10 mouse cellular contexts compared by ENCODE assay signal in the genomic region with DNA sequence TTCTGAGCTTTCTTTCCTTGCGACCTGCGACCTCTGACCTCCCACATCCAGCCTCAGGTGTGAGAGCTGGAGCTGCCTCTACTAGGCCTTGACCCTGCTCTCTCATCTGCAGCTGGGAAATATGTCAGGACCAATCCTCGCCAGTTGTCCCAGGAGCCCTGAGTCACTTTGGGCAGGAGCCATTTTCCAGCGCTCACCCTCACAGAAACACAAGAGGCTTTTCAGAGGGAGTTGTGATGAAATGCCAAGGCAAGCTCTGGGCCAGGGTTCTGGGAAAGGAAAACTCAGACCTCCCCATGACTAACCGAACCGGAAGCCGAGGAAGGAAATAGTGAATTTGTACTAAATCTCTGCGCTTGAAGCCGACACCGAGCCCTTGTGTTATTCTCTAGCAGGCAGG. TPM values are rescaled to one million over a fixed set of nuclear protein-coding genes. Genes with fewer than 3 reads are reported as not detected.
A peak's percentile ranks its signal among the peaks of the same experiment; 100 is the strongest.
DNase-seq lines count a peak whose midpoint lies in the region; ATAC-seq and TF ChIP-seq lines count a peak whose summit lies in the region.
"Had no signal": no experiment of that assay in that cellular context is flagged by ENCODE, and none has a peak within 500 bp of the region (broad histone marks: within the 10 kb centered on the region; RNA-seq: fewer than 3 reads in every experiment).

No protein-coding gene starts in this region.

- WGBS in kidney, adult 2 months, result 67% methylated on average over 10 of the region's 10 CpGs
- WGBS in kidney, embryonic 14.5 days, result 77% methylated on average over 10 of the region's 10 CpGs
- WGBS in limb, embryonic 15.5 days, result 66% methylated on average over 10 of the region's 10 CpGs
- WGBS in hindbrain, embryonic 13.5 days, result 90% methylated on average over 10 of the region's 10 CpGs

- no peak for TF ChIP-seq POLR2A in kidney, adult 2 months (IDR thresholded peaks at IDR 0.05; ENCODE audit: low read depth, low read length)

- peak; percentile 13 for DNase-seq in kidney, adult 2 months
- peak; percentile 46 to 56 for DNase-seq in adrenal gland, adult 18-20 months (ENCODE audit: low spot score in 2 of 2)
- DNase-seq in gastrocnemius, postnatal 25 days, result peak; percentile 81
- no peak for DNase-seq in spleen, adult 12 weeks (ENCODE audit: low spot score)
- no peak for DNase-seq in thymus, postnatal 10 days (ENCODE audit: low spot score in 2 of 2)
- DNase-seq: kidney, postnatal 4 days had no signal

- no peaks in the 10 kb centered on the region for H3K4me1 ChIP-seq in kidney, adult 2 months (ENCODE audit: control insufficient read depth, insufficient read depth, low read length)
- peaks cover 13% of the 10 kb centered on the region; the same call in 1 of the 2 replicates for H3K4me1 ChIP-seq in kidney, embryonic 14.5 days (ENCODE audit: control insufficient read depth, insufficient read depth, low read length)
- H3K4me1 ChIP-seq in limb, embryonic 15.5 days, result peaks cover 28% of the 10 kb centered on the region
- peaks cover 17% of the 10 kb centered on the region for H3K4me1 ChIP-seq in hindbrain, embryonic 13.5 days (replicated peaks)
- H3K4me1 ChIP-seq: liver, embryonic 15.5 days had no signal

- H3K9ac ChIP-seq in kidney, embryonic 14.5 days (ENCODE audit: low read depth, low read length), result no peak overlapping the region
- no peak overlapping the region for H3K9ac ChIP-seq in limb, embryonic 15.5 days
- H3K9ac ChIP-seq in hindbrain, embryonic 13.5 days, result no peak overlapping the region
- H3K9ac ChIP-seq: liver, embryonic 15.5 days had no signal

- H3K4me2 ChIP-seq in kidney, embryonic 14.5 days (replicated peaks; ENCODE audit: low read depth, low read length), result no peak overlapping the region
- H3K4me2 ChIP-seq in limb, embryonic 15.5 days, result no peak overlapping the region
- no peak overlapping the region for H3K4me2 ChIP-seq in hindbrain, embryonic 13.5 days
- H3K4me2 ChIP-seq: liver, embryonic 15.5 days had no signal

- no peaks in the 10 kb centered on the region for H3K36me3 ChIP-seq in kidney, adult 2 months (ENCODE audit: control insufficient read depth, insufficient read depth, low read length)
- no peaks in the 10 kb centered on the region for H3K36me3 ChIP-seq in kidney, embryonic 14.5 days (ENCODE audit: control insufficient read depth, insufficient read depth, low read length)
- H3K36me3 ChIP-seq in limb, embryonic 15.5 days, result no peaks in the 10 kb centered on the region
- H3K36me3 ChIP-seq in hindbrain, embryonic 13.5 days, result no peaks in the 10 kb centered on the region
- H3K36me3 ChIP-seq: liver, embryonic 15.5 days had no signal

- H3K27ac ChIP-seq in kidney, adult 2 months (ENCODE audit: insufficient read depth, low read depth, low read length), result no peak overlapping the region
- no peak overlapping the region for H3K27ac ChIP-seq in kidney, embryonic 14.5 days (ENCODE audit: low read depth, low read length)
- peak overlapping the region; percentile 67 for H3K27ac ChIP-seq in limb, embryonic 15.5 days
- no peak overlapping the region for H3K27ac ChIP-seq in hindbrain, embryonic 13.5 days
- H3K27ac ChIP-seq: liver, embryonic 15.5 days had no signal

- no peaks in the 10 kb centered on the region for H3K9me3 ChIP-seq in kidney, embryonic 14.5 days (ENCODE audit: control insufficient read depth, low read length)
- H3K9me3 ChIP-seq in limb, embryonic 15.5 days, result no peaks in the 10 kb centered on the region
- H3K9me3 ChIP-seq in hindbrain, embryonic 13.5 days, result no peaks in the 10 kb centered on the region
- H3K9me3 ChIP-seq: liver, embryonic 15.5 days had no signal

- no peaks in the 10 kb centered on the region for H3K27me3 ChIP-seq in kidney, adult 2 months (replicated peaks; ENCODE audit: control insufficient read depth, insufficient read depth, low read length)
- H3K27me3 ChIP-seq in kidney, embryonic 14.5 days (ENCODE audit: control insufficient read depth, insufficient read depth, low read length), result no peaks in the 10 kb centered on the region
- 0 out of 2 replicates have a peak, but pooled peaks cover under 1% of the 10 kb centered on the region for H3K27me3 ChIP-seq in limb, embryonic 15.5 days
- no peaks in the 10 kb centered on the region for H3K27me3 ChIP-seq in hindbrain, embryonic 13.5 days

- TF ChIP-seq CTCF in kidney, adult 2 months (conservative IDR thresholded peaks at IDR 0.05; ENCODE audit: insufficient read depth, insufficient read length, low read depth, low read length), result no peak

- no peak overlapping the region for H3K4me3 ChIP-seq in kidney, adult 2 months (ENCODE audit: insufficient read depth, low read depth, low read length)
- no peak overlapping the region for H3K4me3 ChIP-seq in kidney, embryonic 14.5 days (ENCODE audit: low read length)
- no peak overlapping the region for H3K4me3 ChIP-seq in limb, embryonic 15.5 days
- no peak overlapping the region for H3K4me3 ChIP-seq in hindbrain, embryonic 13.5 days
- H3K4me3 ChIP-seq: liver, embryonic 15.5 days had no signal

- ATAC-seq in kidney, embryonic 14.5 days (ENCODE audit: low FRiP score, low TSS enrichment), result no peak
- ATAC-seq in limb, embryonic 15.5 days (ENCODE audit: insufficient number of reproducible peaks, low FRiP score, low TSS enrichment, low read depth), result 0 out of 2 replicates have a peak, but pooled peaks have one; percentile 32
- ATAC-seq in hindbrain, embryonic 13.5 days (ENCODE audit: low FRiP score), result no peak

RNA-seq across cellular contexts. Expression of gene Galnt2, which starts 38.2 kb away (rescaled TPM):
- polyA plus RNA-seq in kidney, adult 2 months (2012; rRNA removed), result 17.0 and 22.5 TPM in 2 replicates
- polyA plus RNA-seq in kidney, embryonic 14.5 days (2014; fragmentation: Nextera tagmentation; extraction: Ambion mirVana), result 41.6 and 57.7 TPM in 2 replicates
- 10 to 100 TPM; 54.3 to 63.6 TPM for total RNA-seq in adrenal gland, adult 18-20 months (2021)
- total RNA-seq in gastrocnemius, postnatal 25 days (2021), result 10 to 100 TPM; 30.7 to 39.0 TPM
- polyA plus RNA-seq in limb, embryonic 15.5 days (2015; fragmentation: Nextera tagmentation; extraction: Ambion mirVana), result 50.2 and 53.1 TPM in 2 replicates
- 49.9 and 52.8 TPM in 2 replicates for polyA plus RNA-seq in hindbrain, embryonic 13.5 days (2015; fragmentation: Nextera tagmentation; extraction: Ambion mirVana)

Comparison
In these comparisons a context has a peak if more than half of its experiments do, and no peak if none do; other contexts are left out.
1. DNase-seq: peak in kidney, adult 2 months (single experiment), adrenal gland, adult 18-20 months (2 of 2) and gastrocnemius, postnatal 25 days (single experiment); none in spleen, adult 12 weeks (single experiment) and thymus, postnatal 10 days (0 of 2).